Mouse (Mus musculus) liver, embryonic 14.5 days (tissue): Measurements from ENCODE around the gene Il1b. TPM values are rescaled to one million over a fixed set of nuclear protein-coding genes. Genes with fewer than 3 reads are reported as not detected.

Experiments used
- ATAC-seq: fragments of 200-750 bp; cut with Nextera tagmentation; 2 replicates; pipeline ENCODE4 v1.8.0; 2017; ENCODE audit warnings: moderate number of reproducible peaks, mild to moderate bottlenecking, moderate library complexity; ENCODE audit not compliant: insufficient read depth
- DNase-seq, 3 experiments: peaks; one replicate each; pipeline ENCODE4 v3.0.0-alpha.2; 2012 to 2013; ENCODE audit warnings: low read depth in 3 of 3, low spot score in 3 of 3
- H3K27ac ChIP-seq: fragments of 300-500 bp; sonication (generic); 2 replicates; pipeline ENCODE4 v1.5.1; 2014; ENCODE audit warnings: moderate library complexity, mild to moderate bottlenecking, control low read depth, inconsistent platforms
- H3K27me3 ChIP-seq: fragments of 300-500 bp; sonication (generic); 2 replicates; pipeline ENCODE4 v1.6.1; 2014; ENCODE audit warnings: mild to moderate bottlenecking, low read length, moderate library complexity; ENCODE audit not compliant: control insufficient read depth, insufficient read depth
- H3K36me3 ChIP-seq: fragments of 300-500 bp; sonication (generic); replicated peaks from 2 replicates; pipeline ENCODE4 v1.6.1; 2014; ENCODE audit warnings: low read depth; ENCODE audit not compliant: control insufficient read depth, insufficient read depth
- H3K4me1 ChIP-seq, 2 experiments: fragments of 200-500 bp in 1 of 2; fragments of 300-500 bp in 1 of 2; sonication (generic) in 1 of 2; replicated peaks; 2 replicates each; pipeline ENCODE4 v1.6.1; 2012 to 2014; ENCODE audit warnings: antibody characterized with exemption in 1 of 2, inconsistent platforms in 1 of 2, low read length in 1 of 2; ENCODE audit not compliant: control insufficient read depth in 2 of 2, insufficient read depth in 2 of 2
- H3K4me2 ChIP-seq: fragments of 300-500 bp; sonication (generic); 2 replicates; pipeline ENCODE4 v1.6.1; 2014; ENCODE audit warnings: low read depth, mild to moderate bottlenecking, control low read depth, moderate library complexity
- H3K4me3 ChIP-seq, 2 experiments: fragments of 200-500 bp in 1 of 2; fragments of 300-500 bp in 1 of 2; sonication (generic) in 1 of 2; 2 replicates each; pipeline ENCODE4 v1.5.1; 2012 to 2014; ENCODE audit warnings: low read depth in 2 of 2, low read length in 2 of 2, mild to moderate bottlenecking in 2 of 2, control low read depth in 1 of 2, inconsistent platforms in 1 of 2, moderate library complexity in 1 of 2; ENCODE audit not compliant: insufficient read depth in 1 of 2
- H3K9ac ChIP-seq: fragments of 300-500 bp; sonication (generic); replicated peaks from 2 replicates; pipeline ENCODE4 v1.6.1; 2014; ENCODE audit warnings: mild to moderate bottlenecking, control low read depth, moderate library complexity
- H3K9me3 ChIP-seq: fragments of 300-500 bp; sonication (generic); 2 replicates; pipeline ENCODE4 v1.6.1; 2016; ENCODE audit warnings: low read length, mixed read lengths; ENCODE audit not compliant: control insufficient read depth
- CTCF ChIP-seq: IDR thresholded peaks from 2 replicates; pipeline ENCODE4 v1.5.1; 2016; ENCODE audit warnings: antibody characterized with exemption, low read depth, control low read depth
- EP300 ChIP-seq: IDR thresholded peaks from 2 replicates; pipeline ENCODE4 v1.6.1; 2016; ENCODE audit warnings: antibody characterized with exemption, low read depth
- WGBS: fragments of 180-500 bp; shearing (Covaris S2); extraction: QIAGEN DNeasy Blood & Tissue Kit; methylation state at CpG from one replicate; pipeline ENCODE4 v1.1.7; 2014; ENCODE audit not compliant: insufficient replicate concordance; 5-methylcytosine and 5-hydroxymethylcytosine counted together
- polyA plus RNA-seq, 2 experiments: library from polyadenylated mRNA; depleted of rRNA in 1 of 2; stranded (reverse) in 1 of 2; unstranded in 1 of 2; fragments of >200 nt; fragmentation: Nextera tagmentation in 1 of 2; extraction: Ambion mirVana in 1 of 2; gene quantifications; 2 replicates each; pipeline versions ENCODE4 v1.2.1 to v1.2.3; 2012 to 2014

The Il1b gene
- polyA plus RNA-seq, 2 experiments = 0.18 to 0.19 TPM

DNA sequence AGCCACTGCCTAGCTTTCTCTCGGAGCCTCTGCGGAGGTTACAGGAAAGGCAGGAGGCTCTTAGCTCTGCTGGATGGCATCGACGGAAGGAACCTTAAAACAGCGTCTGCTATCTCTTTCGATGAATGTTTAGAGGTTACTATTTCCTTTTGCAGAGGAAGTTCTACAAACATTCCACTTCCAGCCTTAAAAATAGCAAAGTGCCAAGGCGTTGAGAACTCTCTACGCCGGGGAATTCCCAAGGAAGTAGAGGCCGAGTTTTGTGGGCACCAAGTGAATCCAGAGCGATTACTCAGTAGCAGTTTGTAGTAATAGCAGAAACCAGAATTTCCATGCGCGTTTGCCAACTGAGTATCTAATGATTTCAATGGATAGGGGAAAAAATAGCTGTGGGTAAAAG lies 40.4 kb downstream of the Il1b start:
- Histone ChIP-seq H3K4me1 (peaks cover 0 to 5% of the 10 kb centered on the region in 2 experiments; a peak in 1 of 4 replicates), H3K36me3 (no peaks in the 10 kb centered on the region), H3K4me2 (no peak overlapping the region), H3K9me3 (no peaks in the 10 kb centered on the region), H3K27ac (no peak overlapping the region), H3K9ac (no peak overlapping the region), H3K27me3 (no peaks in the 10 kb centered on the region), H3K4me3 (no peak overlapping the region)
- TF ChIP-seq CTCF = no peak
- DNase-seq (no peak), ATAC-seq (no peak)
- 17% methylated on average over 13 of the region's 13 CpGs for WGBS

DNA sequence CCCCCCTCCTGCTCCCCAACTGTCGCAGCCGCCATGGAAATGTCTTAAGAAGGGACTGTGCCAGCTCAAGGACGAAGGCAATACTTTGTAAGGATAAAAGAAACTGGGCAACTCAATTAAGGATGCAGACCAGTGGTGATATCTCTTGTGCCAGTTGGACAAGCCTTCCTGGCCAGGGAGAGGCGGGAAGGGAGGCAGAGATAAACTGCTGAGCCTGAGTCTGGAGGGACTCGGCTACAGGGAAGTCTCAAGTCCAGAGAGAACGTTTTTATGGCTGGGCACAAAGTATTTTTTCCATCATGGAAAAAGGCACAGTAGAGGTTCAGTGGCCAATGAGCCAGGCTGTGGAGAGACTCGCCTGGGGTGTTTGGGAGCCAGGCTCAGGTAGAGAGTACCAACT lies 40.9 kb downstream of the Il1b start:
- Histone ChIP-seq H3K27me3 (no peaks in the 10 kb centered on the region), H3K9ac (no peak overlapping the region), H3K36me3 (no peaks in the 10 kb centered on the region), H3K4me2 (no peak overlapping the region), H3K9me3 (no peaks in the 10 kb centered on the region), H3K4me3 (no peak overlapping the region), H3K27ac (no peak overlapping the region), H3K4me1 (peaks cover 0 to 5% of the 10 kb centered on the region in 2 experiments; a peak in 1 of 4 replicates)
- ATAC-seq (no peak), DNase-seq (no peak)
- TF ChIP-seq EP300 (no peak), CTCF (no peak)
- 23% methylated on average over 7 of the region's 7 CpGs for whole genome bisulfite sequencing

DNA sequence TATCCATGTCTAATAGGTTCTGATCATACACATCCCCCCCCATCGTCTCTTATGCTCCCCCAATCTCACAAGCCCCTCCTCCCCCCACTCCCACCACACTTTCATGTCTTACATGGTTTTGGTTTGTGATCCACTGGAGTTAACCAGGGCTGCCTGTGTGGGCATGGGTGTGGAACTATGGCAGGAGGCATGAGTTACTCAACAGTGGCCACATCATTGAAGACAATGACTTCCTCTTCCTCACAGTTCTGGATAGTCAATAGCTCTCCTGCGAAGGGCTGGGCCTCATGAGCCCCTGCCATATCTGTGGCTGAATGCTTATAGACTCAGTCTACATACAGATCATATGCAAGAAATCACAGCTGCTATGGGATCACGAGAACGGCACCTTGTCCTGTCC lies 42.7 kb downstream of the Il1b start:
- DNase-seq (no peak), ATAC-seq (no peak)
- Histone ChIP-seq H3K4me3 (no peak overlapping the region), H3K4me1 (peaks cover 0 to 5% of the 10 kb centered on the region in 2 experiments; a peak in 1 of 4 replicates), H3K27me3 (no peaks in the 10 kb centered on the region), H3K9me3 (no peaks in the 10 kb centered on the region), H3K4me2 (no peak overlapping the region), H3K27ac (no peak overlapping the region), H3K36me3 (no peaks in the 10 kb centered on the region), H3K9ac (no peak overlapping the region)
- 56% methylated on average over 4 of the region's 4 CpGs for WGBS
- TF ChIP-seq EP300 = no peak
- TF ChIP-seq CTCF = no peak

DNA sequence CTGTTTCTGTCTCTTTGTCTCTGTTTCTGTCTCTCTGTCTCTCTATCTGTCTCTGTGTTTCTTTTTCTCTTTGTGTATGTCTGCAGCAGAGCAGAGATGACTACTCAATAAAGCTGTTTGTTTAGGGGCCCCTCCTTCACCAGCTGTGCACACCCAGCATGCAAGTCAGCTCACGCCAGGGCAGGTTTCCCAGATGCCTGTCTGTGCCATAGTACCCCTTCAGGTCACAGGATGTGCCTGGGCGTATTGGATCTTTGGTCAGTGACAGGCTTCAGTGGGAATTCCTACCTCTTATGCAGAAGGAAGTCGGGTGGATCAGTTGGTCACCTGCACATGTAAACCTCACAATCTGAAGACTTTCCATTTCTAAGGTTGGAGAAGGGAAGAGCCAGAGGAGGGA lies 46.7 kb downstream of the Il1b start:
- Histone ChIP-seq H3K4me1 (no peaks in the 10 kb centered on the region), H3K9ac (no peak overlapping the region), H3K4me3 (no peak overlapping the region), H3K27me3 (no peaks in the 10 kb centered on the region), H3K4me2 (no peak overlapping the region), H3K36me3 (no peaks in the 10 kb centered on the region), H3K9me3 (no peaks in the 10 kb centered on the region), H3K27ac (no peak overlapping the region)
- ATAC-seq = no peak
- WGBS = 57% methylated on average over 3 of the region's 3 CpGs
- DNase-seq = no peak
- TF ChIP-seq EP300 = no peak
- no peak for TF ChIP-seq CTCF

DNA sequence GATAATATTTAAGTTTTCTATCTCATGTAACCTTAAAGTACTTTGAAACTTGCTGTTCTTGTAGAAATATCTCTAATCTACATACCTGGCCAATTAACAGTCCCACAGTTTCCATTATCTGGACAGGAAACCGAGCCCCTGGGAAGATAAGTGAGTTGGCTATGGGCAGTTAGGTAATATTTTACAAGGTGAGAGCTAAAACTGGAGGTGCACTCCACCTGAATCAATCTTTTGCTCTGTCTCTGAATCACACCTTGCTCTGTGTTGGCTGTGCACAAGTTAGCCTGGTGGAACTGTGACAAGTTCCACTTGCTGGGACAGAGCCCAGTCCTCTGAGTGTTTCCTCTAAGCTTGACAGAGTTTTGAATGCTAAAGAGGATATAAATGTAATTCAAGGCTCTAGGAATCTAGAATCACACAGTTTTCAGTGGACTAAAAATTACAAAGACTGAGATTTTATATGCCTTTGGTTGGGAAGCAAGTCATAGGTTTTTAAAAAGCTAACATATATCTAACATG lies 48.8 kb downstream of the Il1b start:
- 32% methylated on average over 1 of the region's 1 CpGs for WGBS
- no peaks in the 10 kb centered on the region for H3K9me3 ChIP-seq
- H3K27me3 ChIP-seq = no peaks in the 10 kb centered on the region
- H3K4me3 ChIP-seq = no peak overlapping the region
- no peak for TF ChIP-seq EP300
- TF ChIP-seq CTCF = no peak
- ATAC-seq = no peak
- no peaks in the 10 kb centered on the region for H3K4me1 ChIP-seq
- H3K9ac ChIP-seq = no peak overlapping the region
- H3K4me2 ChIP-seq = no peak overlapping the region
- no peak overlapping the region for H3K27ac ChIP-seq
- H3K36me3 ChIP-seq = no peaks in the 10 kb centered on the region
- no peak for DNase-seq
